Mouse (Mus musculus): ENCODE measurements around the gene Rer1.
"Not testable (repeated sequence)": the region's sequence is repeated elsewhere in the genome, so short reads cannot be mapped to it uniquely, and the experiment has no call there.

DNA sequence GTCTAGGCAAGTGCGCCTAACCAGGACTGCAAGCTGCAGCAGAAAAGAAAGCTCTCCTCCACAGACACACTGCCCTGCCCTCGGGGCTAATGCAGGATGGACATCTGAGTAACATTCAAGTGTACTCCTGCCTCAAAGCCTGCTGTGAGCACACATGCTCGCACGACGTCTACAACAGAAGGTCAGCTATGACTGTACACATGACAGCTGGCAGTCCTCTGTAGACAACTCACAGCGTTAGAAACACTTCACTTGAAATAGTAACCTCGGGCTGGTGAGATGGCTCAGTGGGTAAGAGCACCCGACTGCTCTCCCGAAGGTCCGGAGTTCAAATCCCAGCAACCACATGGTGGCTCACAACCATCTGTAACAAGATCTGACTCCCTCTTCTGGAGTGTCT lies 7.4 kb downstream of the Rer1 start:
- TF ChIP-seq POLR2A (IDR thresholded peaks at IDR 0.05; ENCODE audit: insufficient read depth, low read length); CTCF (IDR thresholded peaks at IDR 0.05; ENCODE audit: low read depth, low read length): not testable (repeated sequence)
